Mouse (Mus musculus): ENCODE measurements around the gene 5730507C01Rik. TPM values are rescaled to one million over a fixed set of nuclear protein-coding genes. Genes with fewer than 3 reads are reported as not detected.
"Not testable (repeated sequence)": the region's sequence is repeated elsewhere in the genome, so short reads cannot be mapped to it uniquely, and the experiment has no call there.

Gene 5730507C01Rik
- 3.0 and 3.2 TPM in 2 replicates for polyA plus RNA-seq (2015; fragmentation: Nextera tagmentation; extraction: Ambion mirVana)

DNA sequence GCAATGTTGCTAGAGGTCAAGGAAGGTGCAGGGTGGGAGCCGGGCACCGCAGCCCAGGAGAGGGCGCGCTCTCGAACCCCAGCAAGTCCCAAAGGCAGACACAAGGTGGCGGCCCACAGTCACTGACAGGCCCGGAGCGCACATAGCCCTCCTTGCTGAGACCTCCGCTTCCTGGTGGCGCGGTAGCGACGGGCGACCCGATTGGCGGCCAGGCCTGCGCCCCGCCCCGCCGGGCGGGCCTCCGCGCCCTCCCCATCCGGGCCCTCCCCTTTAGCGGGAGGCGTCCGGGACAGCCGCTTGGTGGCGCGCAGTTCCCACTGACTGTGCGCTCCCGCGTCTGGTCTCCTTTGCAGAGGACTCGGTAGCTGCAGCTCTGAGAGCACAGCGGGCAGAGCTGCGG is at the start of gene 5730507C01Rik:
Gene 5730507C01Rik, plus strand, starts transcription at position 340 of the 400 bp plus-strand sequence.
- no peaks in the 10 kb centered on the region for H3K4me1 ChIP-seq (ENCODE audit: insufficient read depth, low read length)
- no peaks in the 10 kb centered on the region for H3K36me3 ChIP-seq (ENCODE audit: insufficient read depth, low read length)
- no peaks in the 10 kb centered on the region for H3K27me3 ChIP-seq (ENCODE audit: insufficient read depth, low read length)
- peak within 1 kb of the TSS; percentile 54 for H3K4me3 ChIP-seq (ENCODE audit: low read length)
- H3K4me2 ChIP-seq (replicated peaks; ENCODE audit: low read depth, low read length), result peak within 1 kb of the TSS; percentile 51
- peak; percentile 92 for ATAC-seq (ENCODE audit: low FRiP score, low TSS enrichment)
- H3K27ac ChIP-seq (ENCODE audit: low read length), result no peak within 1 kb of the TSS
- H3K9me3 ChIP-seq (ENCODE audit: low read length), result peaks cover 10% of the 10 kb centered on the region; the same call in 1 of the 2 replicates
- 7% methylated on average over 27 of the region's 36 CpGs for WGBS
- peak within 1 kb of the TSS; percentile 63 for H3K9ac ChIP-seq (replicated peaks; ENCODE audit: low read length)

DNA sequence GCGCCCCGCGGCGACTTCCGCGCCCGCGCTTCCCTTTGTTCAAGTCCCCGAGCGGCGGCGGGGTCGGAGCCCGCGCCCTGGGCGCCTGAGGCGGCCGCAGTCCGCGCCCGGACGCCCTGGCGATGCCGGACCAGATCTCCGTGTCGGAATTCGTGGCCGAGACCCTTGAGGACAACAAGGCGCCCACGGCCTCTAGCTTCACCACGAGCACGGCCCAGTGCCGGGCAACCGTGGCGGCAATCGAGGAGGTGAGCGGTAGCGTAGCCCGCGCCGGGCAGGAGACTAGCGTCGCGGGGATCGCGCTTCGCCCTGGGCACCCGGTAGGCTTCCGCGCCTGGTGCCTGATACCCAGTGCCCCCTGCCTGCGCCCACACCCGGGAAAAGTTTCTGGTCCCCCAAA is 306 bp downstream of the 5730507C01Rik start:
- not testable (repeated sequence) for H3K36me3 ChIP-seq (ENCODE audit: insufficient read depth, low read length); H3K27ac ChIP-seq (ENCODE audit: low read length); H3K27me3 ChIP-seq (ENCODE audit: insufficient read depth, low read length); H3K4me1 ChIP-seq (ENCODE audit: insufficient read depth, low read length); ATAC-seq (ENCODE audit: low FRiP score, low TSS enrichment); H3K9me3 ChIP-seq (ENCODE audit: low read length)
- 4% methylated on average over 51 of the region's 52 CpGs for WGBS
- Histone ChIP-seq H3K4me2 (replicated peaks; ENCODE audit: low read depth, low read length) (peak overlapping the region; percentile 51), H3K9ac (replicated peaks; ENCODE audit: low read length) (peak overlapping the region; percentile 63), H3K4me3 (ENCODE audit: low read length) (peak overlapping the region; percentile 54)

- not testable (repeated sequence) for H3K27ac ChIP-seq (ENCODE audit: low read length); H3K36me3 ChIP-seq (ENCODE audit: insufficient read depth, low read length); H3K27me3 ChIP-seq (ENCODE audit: insufficient read depth, low read length); ATAC-seq (ENCODE audit: low FRiP score, low TSS enrichment); H3K9ac ChIP-seq (replicated peaks; ENCODE audit: low read length); H3K4me1 ChIP-seq (ENCODE audit: insufficient read depth, low read length); H3K9me3 ChIP-seq (ENCODE audit: low read length)
- Histone ChIP-seq H3K4me3 (ENCODE audit: low read length) (peak overlapping the region; percentile 54), H3K4me2 (replicated peaks; ENCODE audit: low read depth, low read length) (peak overlapping the region; percentile 51)
- WGBS, result 9% methylated on average over 17 of the region's 17 CpGs
Measured at GRCm38 (mm10) chr12:18515077-18515476, 767 bp downstream of the 5730507C01Rik start.

All from kidney, embryonic 16.5 days (tissue).